Mouse (Mus musculus): Measurements from ENCODE around the gene Sept11. TPM values are rescaled to one million over a fixed set of nuclear protein-coding genes. Genes with fewer than 3 reads are reported as not detected.

Gene Sept11
- polyA plus RNA-seq, 1 experiment = 428 TPM

DNA sequence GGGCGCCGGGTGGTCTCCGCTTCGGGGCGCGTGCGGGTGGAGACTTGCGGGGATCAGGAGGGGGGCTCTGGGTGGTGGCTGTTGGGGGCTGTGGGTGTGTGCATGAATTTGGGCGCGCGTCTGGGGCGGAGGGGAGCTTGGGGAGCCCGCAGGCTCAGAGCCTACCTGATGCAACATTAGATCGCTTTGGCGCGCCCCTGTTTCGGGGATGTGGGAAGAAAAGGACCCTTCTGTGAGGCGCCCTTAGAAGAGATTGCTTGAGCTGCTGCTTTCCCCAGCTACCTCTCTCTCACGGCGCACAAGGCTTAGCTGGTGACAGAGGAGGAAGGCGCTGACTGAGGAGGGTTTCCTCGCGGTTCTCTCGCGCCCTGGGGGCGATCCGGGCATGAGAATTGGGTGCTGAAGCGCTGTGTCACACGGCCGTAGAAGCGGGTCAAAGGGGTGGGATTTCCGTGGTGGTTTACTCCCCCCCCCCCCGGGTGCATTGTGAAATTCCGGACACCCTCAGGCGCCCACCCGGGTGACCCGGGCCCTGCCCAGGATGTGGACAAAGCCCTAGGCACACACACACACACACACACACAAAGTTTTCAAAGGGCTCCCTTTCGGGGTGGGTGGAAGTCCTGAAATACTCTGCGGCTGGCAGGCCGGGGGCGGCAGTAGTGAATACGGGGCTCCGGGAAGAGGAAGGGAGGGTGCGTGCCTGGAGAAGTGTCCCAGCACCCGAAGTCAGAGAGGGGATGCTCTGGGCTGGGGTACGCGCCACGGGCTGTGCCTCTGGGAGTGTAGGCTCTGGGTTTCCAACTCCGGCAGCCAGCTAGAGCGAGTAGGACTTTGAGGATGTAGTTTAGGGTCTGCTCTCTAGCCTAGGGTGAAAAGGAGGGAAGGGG, 646 bp downstream of the Sept11 start:
- TF ChIP-seq CTCF (IDR thresholded peaks at IDR 0.05; ENCODE audit: borderline replicate concordance, insufficient read depth, low read length) (no peak), POLR2A (IDR thresholded peaks at IDR 0.05; ENCODE audit: low read depth, low read length) (peak; percentile 36; the same call in 1 of the 2 replicates)
- H3K27ac ChIP-seq (ENCODE audit: insufficient read depth, low read length) = peak overlapping the region; percentile 76
- peaks cover 11% of the 10 kb centered on the region for H3K4me1 ChIP-seq (ENCODE audit: control insufficient read depth, insufficient read depth, low read length)
- peak overlapping the region; percentile 82 for H3K4me3 ChIP-seq (ENCODE audit: insufficient read depth, low read length)

GRCm38 (mm10) chr5:93095301-93095700, 2.1 kb downstream of the Sept11 start:
- TF ChIP-seq CTCF (IDR thresholded peaks at IDR 0.05; ENCODE audit: borderline replicate concordance, insufficient read depth, low read length) = no peak
- TF ChIP-seq POLR2A (IDR thresholded peaks at IDR 0.05; ENCODE audit: low read depth, low read length) = no peak
- peak overlapping the region; percentile 76 for H3K27ac ChIP-seq (ENCODE audit: insufficient read depth, low read length)
- H3K4me1 ChIP-seq (ENCODE audit: control insufficient read depth, insufficient read depth, low read length) = peaks cover 21% of the 10 kb centered on the region
- peak overlapping the region; percentile 82 for H3K4me3 ChIP-seq (ENCODE audit: insufficient read depth, low read length)

- H3K4me1 ChIP-seq (ENCODE audit: control insufficient read depth, insufficient read depth, low read length) = peaks cover 31% of the 10 kb centered on the region; the same call in 1 of the 2 replicates
- peak overlapping the region; percentile 62 for H3K27ac ChIP-seq (ENCODE audit: insufficient read depth, low read length)
- peak overlapping the region; percentile 17 for H3K4me3 ChIP-seq (ENCODE audit: insufficient read depth, low read length)
- TF ChIP-seq CTCF (IDR thresholded peaks at IDR 0.05; ENCODE audit: borderline replicate concordance, insufficient read depth, low read length) (no peak), POLR2A (IDR thresholded peaks at IDR 0.05; ENCODE audit: low read depth, low read length) (no peak)
These were observed 4.1 kb downstream of the Sept11 start for GRCm38 (mm10) chr5:93097204-93097906.

- H3K27ac ChIP-seq (ENCODE audit: insufficient read depth, low read length) = peak overlapping the region; percentile 23; the same call in 1 of the 2 replicates
- TF ChIP-seq POLR2A (IDR thresholded peaks at IDR 0.05; ENCODE audit: low read depth, low read length) = no peak
- no peak for TF ChIP-seq CTCF (IDR thresholded peaks at IDR 0.05; ENCODE audit: borderline replicate concordance, insufficient read depth, low read length)
- peaks cover 31% of the 10 kb centered on the region; the same call in 1 of the 2 replicates for H3K4me1 ChIP-seq (ENCODE audit: control insufficient read depth, insufficient read depth, low read length)
- no peak overlapping the region for H3K4me3 ChIP-seq (ENCODE audit: insufficient read depth, low read length)
These were observed 5.0 kb downstream of the Sept11 start for GRCm38 (mm10) chr5:93098219-93098618.

DNA sequence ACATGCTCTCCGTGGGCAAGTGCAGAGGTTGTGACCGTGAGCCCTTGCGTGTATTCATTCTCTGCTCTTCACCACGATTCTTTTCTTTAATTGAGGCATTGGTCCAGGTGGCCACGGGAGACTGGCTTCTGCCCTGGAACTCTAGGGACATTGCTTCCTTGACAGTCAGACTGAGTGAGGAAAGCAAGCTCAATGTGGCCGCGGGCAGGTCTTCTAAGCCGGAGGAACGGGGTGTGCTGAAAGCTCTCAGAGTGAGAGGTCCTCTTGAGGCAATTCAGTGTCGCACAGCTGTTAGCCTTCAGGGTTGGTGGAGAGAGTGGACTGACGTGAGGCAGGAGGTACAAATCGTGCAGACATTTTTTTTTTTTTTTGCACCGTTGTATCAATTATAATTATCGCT, 5.6 kb downstream of the Sept11 start:
- Histone ChIP-seq H3K4me3 (ENCODE audit: insufficient read depth, low read length) (no peak overlapping the region), H3K4me1 (ENCODE audit: control insufficient read depth, insufficient read depth, low read length) (peaks cover 37% of the 10 kb centered on the region), H3K27ac (ENCODE audit: insufficient read depth, low read length) (no peak overlapping the region; the same call in 1 of the 2 replicates)
- TF ChIP-seq CTCF (IDR thresholded peaks at IDR 0.05; ENCODE audit: borderline replicate concordance, insufficient read depth, low read length) = no peak
- TF ChIP-seq POLR2A (IDR thresholded peaks at IDR 0.05; ENCODE audit: low read depth, low read length) = no peak

GRCm38 (mm10) chr5:93100906-93101305, 7.7 kb downstream of the Sept11 start:
- Histone ChIP-seq H3K27ac (ENCODE audit: insufficient read depth, low read length) (peak overlapping the region; percentile 81), H3K4me3 (ENCODE audit: insufficient read depth, low read length) (no peak overlapping the region), H3K4me1 (ENCODE audit: control insufficient read depth, insufficient read depth, low read length) (peaks cover 44% of the 10 kb centered on the region)
- TF ChIP-seq POLR2A (IDR thresholded peaks at IDR 0.05; ENCODE audit: low read depth, low read length) (no peak), CTCF (IDR thresholded peaks at IDR 0.05; ENCODE audit: borderline replicate concordance, insufficient read depth, low read length) (no peak)

DNA sequence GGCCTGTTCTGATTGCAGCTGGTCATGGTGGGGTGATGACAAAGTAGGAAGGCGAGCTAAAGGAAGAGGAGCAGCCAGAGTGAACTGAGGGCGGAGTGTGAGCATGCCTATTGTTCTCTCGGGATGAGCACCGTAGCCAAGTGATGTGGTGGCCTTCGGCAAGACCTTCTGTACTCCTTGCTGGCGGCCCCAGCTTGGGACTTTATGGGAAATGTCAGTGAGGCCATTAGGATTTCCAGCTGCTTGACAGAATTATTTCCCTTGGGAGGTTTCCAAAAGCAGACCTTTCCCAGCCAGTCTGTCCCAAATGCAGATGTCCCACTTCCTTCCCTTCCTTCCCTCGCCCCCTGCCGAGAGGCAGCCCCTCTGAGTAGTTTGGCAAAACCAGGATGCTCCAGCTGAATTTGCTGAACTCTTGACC, 8.1 kb downstream of the Sept11 start:
- Histone ChIP-seq H3K4me3 (ENCODE audit: insufficient read depth, low read length) (no peak overlapping the region), H3K27ac (ENCODE audit: insufficient read depth, low read length) (peak overlapping the region; percentile 79)
- no peak for TF ChIP-seq POLR2A (IDR thresholded peaks at IDR 0.05; ENCODE audit: low read depth, low read length)
- no peak for TF ChIP-seq CTCF (IDR thresholded peaks at IDR 0.05; ENCODE audit: borderline replicate concordance, insufficient read depth, low read length)

DNA sequence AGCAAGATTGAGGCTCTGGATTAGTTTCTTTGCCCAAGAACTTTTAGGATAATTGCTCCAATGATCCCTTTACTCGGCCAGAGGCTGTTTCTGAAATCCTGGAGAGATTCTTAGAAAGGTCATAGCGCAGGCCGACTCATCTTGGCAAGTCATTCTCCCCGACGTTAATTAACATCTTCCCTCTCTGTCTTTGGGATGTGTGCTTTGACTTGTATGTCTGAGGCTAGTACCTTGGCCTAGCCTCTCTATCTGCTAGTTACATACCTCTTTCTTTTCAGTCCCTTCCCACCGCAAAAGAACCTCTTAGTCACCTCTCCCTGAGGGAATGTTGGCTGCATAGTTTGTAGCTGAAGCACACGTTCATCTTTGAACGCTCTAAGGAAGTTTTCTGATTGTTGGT, 10.4 kb downstream of the Sept11 start:
- Histone ChIP-seq H3K27ac (ENCODE audit: insufficient read depth, low read length) (peak overlapping the region; percentile 93), H3K4me1 (ENCODE audit: control insufficient read depth, insufficient read depth, low read length) (peaks cover 44% of the 10 kb centered on the region), H3K4me3 (ENCODE audit: insufficient read depth, low read length) (no peak overlapping the region)
- TF ChIP-seq CTCF (IDR thresholded peaks at IDR 0.05; ENCODE audit: borderline replicate concordance, insufficient read depth, low read length) (no peak), POLR2A (IDR thresholded peaks at IDR 0.05; ENCODE audit: low read depth, low read length) (no peak)

More for the DNA sequence above, 8.1 kb downstream of the Sept11 start:
- H3K4me1 ChIP-seq (ENCODE audit: control insufficient read depth, insufficient read depth, low read length) = peaks cover 46% of the 10 kb centered on the region

DNA sequence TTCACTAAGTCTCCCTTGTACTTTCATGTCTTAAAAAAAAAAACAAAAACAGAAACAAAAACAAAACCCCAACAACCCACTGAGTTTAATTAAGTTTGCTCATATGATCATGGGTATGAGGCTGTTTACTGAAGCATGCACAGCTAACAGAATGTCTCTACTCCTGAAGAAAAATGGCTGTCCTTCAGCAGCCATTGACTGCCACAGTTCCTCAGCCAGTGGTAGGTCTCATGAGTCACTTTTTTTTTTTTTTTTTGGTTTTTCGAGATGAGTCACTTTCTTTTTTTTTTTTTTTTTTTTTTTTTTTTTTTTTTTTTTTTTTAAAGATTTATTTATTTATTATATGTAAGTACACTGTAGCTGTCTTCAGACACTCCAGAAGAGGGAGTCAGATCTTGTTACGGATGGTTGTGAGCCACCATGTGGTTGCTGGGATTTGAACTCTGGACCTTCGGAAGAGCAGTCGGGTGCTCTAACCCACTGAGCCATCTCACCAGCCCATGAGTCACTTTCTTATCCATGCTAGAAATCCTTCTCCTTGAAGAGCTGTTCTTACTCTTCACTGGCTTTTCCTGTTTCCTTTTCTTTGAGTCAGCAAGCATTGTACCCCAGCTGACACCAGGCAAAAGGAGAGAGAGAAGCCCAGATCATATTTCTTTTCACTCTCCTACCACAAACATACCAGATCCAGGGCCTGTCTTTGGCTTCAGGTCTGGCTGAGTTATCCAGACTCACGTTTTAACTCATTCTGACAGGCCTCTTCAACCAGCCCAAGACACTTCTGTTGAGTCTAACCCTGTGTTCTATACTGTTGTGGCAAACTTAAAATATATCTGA, 12.0 kb downstream of the Sept11 start:
- Histone ChIP-seq H3K27ac (ENCODE audit: insufficient read depth, low read length) (peak overlapping the region; percentile 93), H3K4me3 (ENCODE audit: insufficient read depth, low read length) (no peak overlapping the region), H3K4me1 (ENCODE audit: control insufficient read depth, insufficient read depth, low read length) (peaks cover 33% of the 10 kb centered on the region)
- no peak for TF ChIP-seq CTCF (IDR thresholded peaks at IDR 0.05; ENCODE audit: borderline replicate concordance, insufficient read depth, low read length)
- no peak for TF ChIP-seq POLR2A (IDR thresholded peaks at IDR 0.05; ENCODE audit: low read depth, low read length)

Measured in embryonic fibroblast, embryonic 13.5 days (primary cell).